Mouse (Mus musculus) limb, embryonic 11.5 days (tissue): ENCODE results near the gene Aurkaip1. TPM values are rescaled to one million over a fixed set of nuclear protein-coding genes. Genes with fewer than 3 reads are reported as not detected.
"Not testable (repeated sequence)": the region's sequence is repeated elsewhere in the genome, so short reads cannot be mapped to it uniquely, and the experiment has no call there.

ENCODE experiments used
- ATAC-seq: fragments of 200-750 bp; cut with Nextera tagmentation; 2 replicates; pipeline ENCODE4 v1.8.0; 2017; ENCODE audit warnings: low read depth; ENCODE audit not compliant: insufficient number of reproducible peaks, low FRiP score, low TSS enrichment
- DNase-seq: peaks from one replicate; pipeline ENCODE4 v3.0.0-alpha.2; 2015; ENCODE audit warnings: low spot score
- H3K27ac ChIP-seq: fragments of 300-500 bp; sonication (generic); replicated peaks from 2 replicates; pipeline ENCODE4 v1.5.1; 2014; ENCODE audit warnings: low read depth, mild to moderate bottlenecking, low read length
- H3K27me3 ChIP-seq: fragments of 300-500 bp; sonication (generic); 2 replicates; pipeline ENCODE4 v1.6.1; 2014; ENCODE audit warnings: mild to moderate bottlenecking, low read length, mixed read lengths; ENCODE audit not compliant: control insufficient read depth, insufficient read depth
- H3K36me3 ChIP-seq: fragments of 300-500 bp; sonication (generic); 2 replicates; pipeline ENCODE4 v1.6.1; 2014; ENCODE audit warnings: mild to moderate bottlenecking, low read length, moderate library complexity, mixed read lengths; ENCODE audit not compliant: control insufficient read depth, insufficient read depth
- H3K4me1 ChIP-seq: fragments of 300-500 bp; sonication (generic); 2 replicates; pipeline ENCODE4 v1.6.1; 2014; ENCODE audit warnings: low read length, mixed read lengths; ENCODE audit not compliant: control insufficient read depth, insufficient read depth
- H3K4me2 ChIP-seq: fragments of 300-500 bp; sonication (generic); 2 replicates; pipeline ENCODE4 v1.6.1; 2014; ENCODE audit warnings: low read depth, mild to moderate bottlenecking, moderate library complexity; ENCODE audit not compliant: severe bottlenecking
- H3K4me3 ChIP-seq: fragments of 300-500 bp; sonication (generic); 2 replicates; pipeline ENCODE4 v1.5.1; 2014; ENCODE audit warnings: low read depth, low read length
- H3K9ac ChIP-seq: fragments of 300-500 bp; sonication (generic); 2 replicates; pipeline ENCODE4 v1.6.1; 2014; ENCODE audit warnings: mild to moderate bottlenecking, low read length
- H3K9me3 ChIP-seq: fragments of 300-500 bp; sonication (generic); 2 replicates; pipeline ENCODE4 v1.6.1; 2016; ENCODE audit warnings: low read length; ENCODE audit not compliant: control insufficient read depth
- WGBS: fragments of 180-500 bp; shearing (Covaris S2); extraction: QIAGEN DNeasy Blood & Tissue Kit; methylation state at CpG from one replicate; pipeline ENCODE4 v1.1.7; 2014; 5-methylcytosine and 5-hydroxymethylcytosine counted together
- polyA plus RNA-seq: library from polyadenylated mRNA; unstranded; fragments of >200 nt; fragmentation: Nextera tagmentation; extraction: Ambion mirVana; gene quantifications from 2 replicates; pipeline ENCODE4 v1.2.1, GENCODE M21; 2014

The Aurkaip1 gene
- 132 and 138 TPM in 2 replicates for polyA plus RNA-seq

DNA sequence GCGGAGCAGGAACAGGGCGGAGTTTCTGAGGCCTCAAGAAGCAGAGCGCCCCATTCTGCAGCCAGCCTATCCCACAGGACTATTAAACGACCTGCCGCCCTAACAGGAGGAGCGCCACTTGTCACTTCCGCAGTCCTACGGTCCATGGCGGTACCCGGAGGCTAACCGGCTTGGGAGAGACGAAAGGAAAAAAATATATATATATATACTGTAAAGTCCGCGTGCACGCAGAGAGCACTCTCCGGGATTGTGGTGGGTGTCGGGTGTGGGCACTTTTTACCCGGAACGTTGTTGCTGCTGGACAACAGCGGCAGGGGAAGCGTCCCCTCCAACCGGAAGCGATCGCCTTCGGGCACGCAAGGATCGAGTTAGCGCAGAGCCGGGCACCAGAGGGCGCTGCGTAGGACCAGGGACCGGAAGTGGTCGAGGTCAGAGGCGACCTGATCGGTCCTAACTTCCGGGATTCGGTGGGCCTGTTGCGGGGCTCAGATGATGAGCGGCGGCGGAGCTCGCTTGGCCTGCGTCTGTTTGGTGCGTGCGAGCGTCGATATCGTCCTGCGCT is at the start of gene Aurkaip1:
Gene Aurkaip1, plus strand, starts transcription at position 68 of the 562 bp plus-strand sequence.
- peak; percentile 92 for ATAC-seq

GRCm38 (mm10) chr4:155783486-155784080 is 47.5 kb upstream of the Aurkaip1 start:
- 49% methylated on average over 16 of the region's 16 CpGs for WGBS
- no peaks in the 10 kb centered on the region for H3K36me3 ChIP-seq
- no peaks in the 10 kb centered on the region for H3K4me1 ChIP-seq
- DNase-seq (no peak), ATAC-seq (peak; percentile 38; the same call in 1 of the 2 replicates)
- peak overlapping the region; percentile 75 for H3K4me2 ChIP-seq
- H3K9ac ChIP-seq: no peak overlapping the region
- no peaks in the 10 kb centered on the region for H3K27me3 ChIP-seq
- H3K4me3 ChIP-seq: peak overlapping the region; percentile 57
- no peak overlapping the region for H3K27ac ChIP-seq
- H3K9me3 ChIP-seq: no peaks in the 10 kb centered on the region

More for the DNA sequence above, at the start of gene Aurkaip1:
- DNase-seq: peak; percentile 98
- peaks cover 7% of the 10 kb centered on the region; the same call in 1 of the 2 replicates for H3K4me1 ChIP-seq
- peak within 1 kb of the TSS; percentile 91 for H3K4me2 ChIP-seq
- H3K4me3 ChIP-seq: peak within 1 kb of the TSS; percentile 70
- H3K9ac ChIP-seq: peak within 1 kb of the TSS; percentile 82
- no peaks in the 10 kb centered on the region for H3K9me3 ChIP-seq
- H3K36me3 ChIP-seq: peaks cover 6% of the 10 kb centered on the region; the same call in 1 of the 2 replicates
- WGBS: under 1% methylated on average over 49 of the region's 49 CpGs
- H3K27ac ChIP-seq: peak within 1 kb of the TSS; percentile 68
- H3K27me3 ChIP-seq: no peaks in the 10 kb centered on the region

DNA sequence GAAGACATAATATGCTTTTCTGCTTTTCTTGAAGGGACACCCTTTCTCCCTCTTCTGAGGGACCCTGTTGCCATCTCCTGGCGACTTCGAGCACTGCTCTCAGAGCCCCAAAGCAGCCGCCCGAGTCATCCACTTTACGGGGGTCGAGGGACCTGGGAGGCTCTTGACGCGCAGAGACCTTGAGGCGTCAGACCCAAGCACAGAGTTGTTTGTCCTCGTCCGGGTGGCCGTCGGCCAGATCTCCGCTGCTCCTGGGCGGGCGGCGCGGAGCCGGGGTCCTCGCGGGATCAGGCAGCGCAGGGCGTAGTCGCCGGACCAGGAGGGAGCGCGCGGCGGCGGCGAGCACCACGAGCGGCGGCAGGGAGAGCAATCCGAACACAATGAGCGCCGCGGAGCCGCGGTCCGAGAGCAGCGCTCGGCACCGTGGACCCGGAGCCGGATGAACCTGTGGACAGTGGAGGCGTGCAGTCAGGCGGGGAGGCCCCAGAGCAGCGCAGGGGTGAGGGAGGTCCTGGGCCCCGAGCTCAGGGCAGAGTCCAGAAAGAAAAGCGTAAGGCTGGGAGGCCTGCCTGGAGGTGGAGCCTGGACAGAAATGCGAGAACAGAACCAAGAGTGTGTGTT is 46.9 kb upstream of the Aurkaip1 start:
- H3K9ac ChIP-seq: peak overlapping the region; percentile 77
- H3K27me3 ChIP-seq: no peaks in the 10 kb centered on the region
- no peaks in the 10 kb centered on the region for H3K4me1 ChIP-seq
- DNase-seq (peak; percentile 87), ATAC-seq (peak; percentile 82)
- peak overlapping the region; percentile 57 for H3K4me3 ChIP-seq
- no peaks in the 10 kb centered on the region for H3K36me3 ChIP-seq
- under 1% methylated on average over 52 of the region's 52 CpGs for WGBS
- peak overlapping the region; percentile 75 for H3K4me2 ChIP-seq
- no peaks in the 10 kb centered on the region for H3K9me3 ChIP-seq
- peak overlapping the region; percentile 23; the same call in 1 of the 2 replicates for H3K27ac ChIP-seq

DNA sequence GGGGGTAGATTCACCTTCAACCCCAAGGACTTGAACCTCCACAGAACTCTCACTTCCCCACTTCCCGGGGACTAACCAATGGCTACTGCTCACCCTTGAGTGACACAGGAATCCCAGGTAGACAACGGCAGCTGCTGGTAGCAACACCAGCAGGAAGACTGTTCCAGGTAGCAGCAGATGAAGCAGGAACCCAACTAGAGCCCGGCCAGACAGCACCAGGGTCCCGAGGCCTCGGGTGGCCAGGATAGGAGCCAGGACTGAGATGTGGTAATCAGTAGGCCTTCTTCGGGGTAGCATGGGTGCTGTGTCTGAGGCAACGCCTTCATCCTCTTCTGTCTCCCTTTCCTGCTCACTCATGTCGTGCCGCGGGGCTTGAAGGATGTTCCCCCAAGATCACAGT is 45.8 kb upstream of the Aurkaip1 start:
- 86% methylated on average over 10 of the region's 10 CpGs for WGBS
- H3K9ac ChIP-seq: no peak overlapping the region

DNA sequence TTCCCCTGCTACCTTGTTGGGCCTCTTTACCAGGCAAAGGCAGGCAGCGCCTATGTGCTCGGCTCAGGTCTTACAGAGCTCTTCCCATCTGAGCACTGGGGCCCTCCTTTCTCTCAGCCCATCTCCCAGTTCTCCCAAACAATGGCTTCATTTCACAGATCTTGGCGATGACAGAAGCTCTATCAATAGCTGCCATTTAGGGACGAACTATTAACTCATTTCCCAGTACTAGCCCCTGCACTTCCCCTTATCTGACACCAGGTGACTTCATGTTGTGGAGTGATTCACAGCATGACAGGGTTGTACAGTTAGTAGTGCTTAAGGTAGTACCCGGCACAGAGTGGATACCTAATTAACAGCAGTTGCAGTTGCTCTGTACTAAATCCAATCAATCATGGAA is 45.3 kb upstream of the Aurkaip1 start, which contains the start of gene Tmem88b:
Gene Tmem88b, minus strand, starts transcription at position 56 of the 400 bp plus-strand sequence.
- no peak within 1 kb of the TSS for H3K27ac ChIP-seq
- ATAC-seq: no peak
- H3K9me3 ChIP-seq: no peaks in the 10 kb centered on the region
- H3K27me3 ChIP-seq: no peaks in the 10 kb centered on the region
- DNase-seq: no peak
- no peaks in the 10 kb centered on the region for H3K4me1 ChIP-seq
- H3K4me3 ChIP-seq: peak within 1 kb of the TSS; percentile 57
- 75% methylated on average over 5 of the region's 5 CpGs for WGBS
- no peak within 1 kb of the TSS; the same call in 1 of the 2 replicates for H3K9ac ChIP-seq
- no peak within 1 kb of the TSS; the same call in 1 of the 2 replicates for H3K4me2 ChIP-seq
- no peaks in the 10 kb centered on the region for H3K36me3 ChIP-seq

More for the DNA sequence above, 45.8 kb upstream of the Aurkaip1 start:
- Histone ChIP-seq H3K4me3 (no peak overlapping the region), H3K27me3 (no peaks in the 10 kb centered on the region), H3K9me3 (no peaks in the 10 kb centered on the region), H3K36me3 (no peaks in the 10 kb centered on the region), H3K4me2 (no peak overlapping the region), H3K4me1 (no peaks in the 10 kb centered on the region), H3K27ac (no peak overlapping the region)
- DNase-seq: no peak
- ATAC-seq: no peak

DNA sequence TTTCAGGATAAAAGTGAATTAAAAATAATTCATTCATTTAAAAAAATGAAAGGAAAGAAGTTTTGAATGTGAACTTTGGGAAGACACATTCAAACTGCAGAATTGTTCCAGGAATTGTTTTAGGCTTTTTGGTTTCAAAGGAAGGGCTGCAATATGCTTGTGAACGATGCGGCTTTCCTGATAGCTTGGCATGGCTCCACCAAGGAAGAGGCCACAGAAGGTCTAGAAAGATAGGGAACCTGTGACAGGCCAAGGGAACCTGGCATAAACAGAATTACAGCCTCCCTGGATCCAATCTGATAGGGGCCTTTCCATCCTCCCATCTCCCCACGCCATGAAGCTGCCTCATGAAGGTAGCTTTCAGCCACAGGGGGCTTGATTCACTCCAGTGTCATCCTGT is 42.8 kb upstream of the Aurkaip1 start:
- Histone ChIP-seq H3K9ac (no peak overlapping the region), H3K27ac (no peak overlapping the region), H3K4me2 (no peak overlapping the region), H3K4me3 (no peak overlapping the region), H3K9me3 (no peaks in the 10 kb centered on the region), H3K36me3 (no peaks in the 10 kb centered on the region), H3K27me3 (no peaks in the 10 kb centered on the region), H3K4me1 (no peaks in the 10 kb centered on the region)
- 87% methylated on average over 3 of the region's 3 CpGs for WGBS
- ATAC-seq: no peak
- DNase-seq: no peak

DNA sequence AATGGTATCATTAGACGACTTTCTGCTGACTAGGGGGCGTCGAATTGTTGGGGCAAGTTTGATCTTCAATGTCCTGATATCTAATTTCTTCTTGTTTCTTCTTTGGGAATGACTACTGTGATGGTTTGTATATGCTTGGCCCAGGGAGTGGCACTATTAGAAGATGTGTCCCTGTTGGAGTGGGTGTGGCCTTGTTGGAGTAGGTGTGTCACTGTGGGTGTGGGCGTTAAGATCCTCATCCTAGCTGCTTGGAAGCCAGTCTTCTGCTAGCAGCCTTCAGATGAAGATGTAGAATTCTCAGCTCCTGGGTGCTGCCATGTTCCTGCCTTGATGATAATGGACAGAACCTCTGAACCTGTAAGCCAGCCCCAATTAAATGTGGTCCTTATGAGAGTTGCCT is 42.2 kb upstream of the Aurkaip1 start:
- H3K27ac ChIP-seq, H3K36me3 ChIP-seq, H3K4me1 ChIP-seq, H3K4me3 ChIP-seq, H3K27me3 ChIP-seq, DNase-seq, ATAC-seq, H3K9ac ChIP-seq, H3K4me2 ChIP-seq, H3K9me3 ChIP-seq: not testable (repeated sequence)
- WGBS: 75% methylated on average over 4 of the region's 4 CpGs

- no peaks in the 10 kb centered on the region for H3K4me1 ChIP-seq
- no peak within 1 kb of the TSS; the same call in 1 of the 2 replicates for H3K9ac ChIP-seq
- DNase-seq (no peak), ATAC-seq (no peak)
- WGBS: 87% methylated on average over 3 of the region's 3 CpGs
- no peak within 1 kb of the TSS for H3K4me3 ChIP-seq
- H3K27ac ChIP-seq: no peak within 1 kb of the TSS
- H3K36me3 ChIP-seq: no peaks in the 10 kb centered on the region
- no peaks in the 10 kb centered on the region for H3K27me3 ChIP-seq
- H3K9me3 ChIP-seq: no peaks in the 10 kb centered on the region
- no peak within 1 kb of the TSS for H3K4me2 ChIP-seq
These were observed 41.0 kb upstream of the Aurkaip1 start, which contains the start of gene Ankrd65 for GRCm38 (mm10) chr4:155790021-155790489. Ankrd65 (plus strand) TSS chr4:155790439.
